Comparison of ENCODE assay signal across 8 mouse cellular contexts in the genomic region with DNA sequence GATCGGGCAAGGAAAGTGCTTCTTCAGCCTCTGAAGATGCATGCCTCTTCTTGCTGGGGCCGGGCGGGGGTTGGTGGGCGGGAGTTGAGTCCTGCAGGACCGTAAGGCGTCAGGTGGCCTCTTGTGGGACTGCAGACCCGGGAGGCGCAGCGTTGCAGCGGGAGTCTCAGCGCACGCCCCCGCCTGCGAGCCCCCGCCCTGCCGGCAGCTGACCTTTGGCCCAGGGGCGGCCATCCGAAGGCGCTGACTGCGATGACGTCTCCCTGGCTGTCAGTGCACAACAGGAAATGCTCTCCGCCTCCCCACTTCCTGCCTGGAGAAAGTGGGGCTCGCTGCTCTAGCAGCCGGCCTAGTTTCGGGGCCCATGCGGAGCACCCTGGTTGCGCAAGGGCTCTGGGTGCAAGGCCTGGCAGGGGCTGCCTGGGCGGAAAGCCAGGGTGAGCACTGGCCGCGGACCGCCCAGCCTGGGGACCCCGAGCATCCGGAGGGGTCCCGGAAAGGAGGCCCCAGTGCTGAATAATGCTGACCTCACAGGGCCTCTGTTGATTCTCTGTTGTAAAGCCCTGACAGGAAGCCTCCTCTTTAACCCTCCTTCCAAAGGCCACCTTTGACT. TPM values are rescaled to one million over a fixed set of nuclear protein-coding genes. Genes with fewer than 3 reads are reported as not detected.
A peak's percentile ranks its signal among the peaks of the same experiment; 100 is the strongest.
DNase-seq lines count a peak whose midpoint lies in the region; ATAC-seq and TF ChIP-seq lines count a peak whose summit lies in the region.

No protein-coding gene starts in this region.

- no peaks in the 10 kb centered on the region for H3K36me3 ChIP-seq in forebrain, embryonic 15.5 days
- H3K36me3 ChIP-seq in neural tube, embryonic 14.5 days (ENCODE audit: control insufficient read depth, insufficient read depth, low read length): no peaks in the 10 kb centered on the region
- no peaks in the 10 kb centered on the region for H3K36me3 ChIP-seq in testis, adult 2 months (ENCODE audit: control insufficient read depth, insufficient read depth, low read length)

- H3K4me1 ChIP-seq in forebrain, embryonic 15.5 days: peaks cover 12% of the 10 kb centered on the region
- peaks cover 23% of the 10 kb centered on the region for H3K4me1 ChIP-seq in lung, adult 2 months (ENCODE audit: control insufficient read depth, insufficient read depth, low read length)
- H3K4me1 ChIP-seq in neural tube, embryonic 14.5 days (ENCODE audit: control insufficient read depth, insufficient read depth, low read length): peaks cover 9% of the 10 kb centered on the region; the same call in 1 of the 2 replicates
- peaks cover 4% of the 10 kb centered on the region for H3K4me1 ChIP-seq in testis, adult 2 months (ENCODE audit: control insufficient read depth, insufficient read depth, low read length)

- TF ChIP-seq CTCF in layer of hippocampus, adult 2 months (conservative IDR thresholded peaks at IDR 0.05): peak; percentile 30
- no peak for TF ChIP-seq CTCF in lung, adult 2 months (IDR thresholded peaks at IDR 0.05; ENCODE audit: insufficient read depth, low read length)
- no peak for TF ChIP-seq CTCF in testis, adult 2 months (IDR thresholded peaks at IDR 0.05; ENCODE audit: control insufficient read depth, insufficient read depth, insufficient replicate concordance, low read depth, low read length)

- peak; percentile 84 for ATAC-seq in CD4-positive, CD25-positive, alpha-beta regulatory T cell, adult 4 months
- peak; percentile 87 for ATAC-seq in forebrain, embryonic 15.5 days (replicated peaks)
- ATAC-seq in neural tube, embryonic 14.5 days (ENCODE audit: low read depth): peak; percentile 87

- H3K4me3 ChIP-seq in forebrain, embryonic 15.5 days: peak overlapping the region; percentile 50
- H3K4me3 ChIP-seq in layer of hippocampus, adult 2 months: peak overlapping the region; percentile 59
- peak overlapping the region; percentile 69 for H3K4me3 ChIP-seq in lung, adult 2 months (replicated peaks; ENCODE audit: extremely low read depth, low read depth, low read length)
- peak overlapping the region; percentile 53 for H3K4me3 ChIP-seq in neural tube, embryonic 14.5 days (ENCODE audit: low read depth, low read length)
- peak overlapping the region; percentile 86 for H3K4me3 ChIP-seq in testis, adult 2 months (ENCODE audit: control insufficient read depth, low read depth, low read length)

- H3K27ac ChIP-seq in forebrain, embryonic 15.5 days (replicated peaks): peak overlapping the region; percentile 58
- peak overlapping the region; percentile 94 for H3K27ac ChIP-seq in layer of hippocampus, adult 2 months
- H3K27ac ChIP-seq in neural tube, embryonic 14.5 days (ENCODE audit: low read depth, low read length): peak overlapping the region; percentile 58; the same call in 1 of the 2 replicates
- H3K27ac ChIP-seq in testis, adult 2 months (ENCODE audit: control insufficient read depth, insufficient read depth, low read depth, low read length): peak overlapping the region; percentile 65

- peak; percentile 52 for DNase-seq in cerebellum, adult 11 months
- DNase-seq in heart, postnatal 25 days (ENCODE audit: low spot score): peak; percentile 76
- DNase-seq in layer of hippocampus, adult 2 months (ENCODE audit: low spot score in 2 of 2): peak; percentile 66 to 70
- DNase-seq in lung, adult 2 months: peak; percentile 77

- TF ChIP-seq POLR2A in lung, adult 2 months (IDR thresholded peaks at IDR 0.05; ENCODE audit: borderline replicate concordance, extremely low read depth, low read depth, low read length): peak; percentile 54; the same call in 1 of the 2 replicates
- peak; percentile 52 for TF ChIP-seq POLR2A in testis, adult 2 months (IDR thresholded peaks at IDR 0.05; ENCODE audit: control insufficient read depth, low read depth, low read length)

- H3K9ac ChIP-seq in forebrain, embryonic 15.5 days (replicated peaks): peak overlapping the region; percentile 60
- peak overlapping the region; percentile 53 for H3K9ac ChIP-seq in neural tube, embryonic 14.5 days (replicated peaks; ENCODE audit: low read depth, low read length)

- WGBS in forebrain, embryonic 15.5 days: 1% methylated on average over 34 of the region's 34 CpGs
- WGBS in lung, adult 2 months: under 1% methylated on average over 34 of the region's 34 CpGs
- 1% methylated on average over 34 of the region's 34 CpGs for WGBS in neural tube, embryonic 14.5 days

- H3K9me3 ChIP-seq in forebrain, embryonic 15.5 days: no peaks in the 10 kb centered on the region
- H3K9me3 ChIP-seq in neural tube, embryonic 14.5 days (ENCODE audit: control insufficient read depth, low read length): no peaks in the 10 kb centered on the region

- no peaks in the 10 kb centered on the region for H3K27me3 ChIP-seq in forebrain, embryonic 15.5 days
- H3K27me3 ChIP-seq in neural tube, embryonic 14.5 days (ENCODE audit: control insufficient read depth, insufficient read depth, low read length): no peaks in the 10 kb centered on the region
- no peaks in the 10 kb centered on the region for H3K27me3 ChIP-seq in testis, adult 2 months (ENCODE audit: control insufficient read depth, insufficient read depth, low read length)

- intact Hi-C loops in heart, postnatal 25 days (cut with DNase I): loop anchor here (2.0 to 5.0 kb wide), 2 partner anchors 16 to 74 kb away; a partner anchor contains a TSS

- peak overlapping the region; percentile 66 for H3K4me2 ChIP-seq in forebrain, embryonic 15.5 days (replicated peaks)
- peak overlapping the region; percentile 61 for H3K4me2 ChIP-seq in neural tube, embryonic 14.5 days (ENCODE audit: low read depth, low read length)

RNA-seq across cellular contexts. Expression of a gene that starts 17.0 kb away (rescaled TPM):
- 10 to 100 TPM; 20.2 to 20.7 TPM for polyA plus RNA-seq in CD4-positive, CD25-positive, alpha-beta regulatory T cell, adult 4 months (2017; shearing (Covaris generic))
- polyA plus RNA-seq in forebrain, embryonic 15.5 days (2015; fragmentation: Nextera tagmentation; extraction: Ambion mirVana): 27.1 and 28.3 TPM in 2 replicates
- 10 to 100 TPM; 17.8 to 28.8 TPM for total RNA-seq in heart, postnatal 25 days (2021)
- total RNA-seq in layer of hippocampus, adult 2 months (2021): 100 to 1,000 TPM; 203 to 210 TPM
- 7.9 and 11.0 TPM in 2 replicates for polyA plus RNA-seq in lung, adult 2 months (2012; rRNA removed)
- polyA plus RNA-seq in neural tube, embryonic 14.5 days (2014; fragmentation: Nextera tagmentation; extraction: Ambion mirVana): 16.7 and 21.0 TPM in 2 replicates
- 0.88 and 1.1 TPM in 2 replicates for polyA plus RNA-seq in testis, adult 2 months (2012; rRNA removed)

Comparison
In these comparisons a context has a peak if more than half of its experiments do, and no peak if none do; other contexts are left out.
1. Peak in every context shown above with its lines: DNase-seq, ATAC-seq, H3K4me3 ChIP-seq and H3K27ac ChIP-seq.